Mouse (Mus musculus): Measurements from ENCODE around the gene Fbxo27.
A peak's percentile ranks its signal among the peaks of the same experiment; 100 is the strongest.

- TF ChIP-seq CTCF (IDR thresholded peaks at IDR 0.05 in 2 of 3, conservative IDR thresholded peaks at IDR 0.05 in 1 of 3; ENCODE audit: control insufficient read depth in 1 of 3, insufficient read depth in 1 of 3, low read depth in 2 of 3, low read length in 3 of 3, poor library complexity in 1 of 3, severe bottlenecking in 1 of 3) (peak; percentile 32 to 51 (median 43); a peak in 5 of 6 replicates), POLR2A (IDR thresholded peaks at IDR 0.05; ENCODE audit: control insufficient read depth in 1 of 2, insufficient read depth in 1 of 2, low read depth in 1 of 2, low read length in 2 of 2, poor library complexity in 1 of 2) (no peak), CHD1 (IDR thresholded peaks at IDR 0.05; ENCODE audit: low read depth, low read length) (no peak), BHLHE40 (IDR thresholded peaks at IDR 0.05; ENCODE audit: borderline replicate concordance, low read depth, low read length) (no peak), GATA1 (IDR thresholded peaks at IDR 0.05; ENCODE audit: low read depth, low read length) (no peak)
Measured at GRCm38 (mm10) chr7:28722079-28722478, 29.4 kb downstream of the Fbxo27 start.

All from MEL (cell line).